Mouse (Mus musculus): ENCODE measurements around the gene Gadd45b.

The Gadd45b gene

DNA sequence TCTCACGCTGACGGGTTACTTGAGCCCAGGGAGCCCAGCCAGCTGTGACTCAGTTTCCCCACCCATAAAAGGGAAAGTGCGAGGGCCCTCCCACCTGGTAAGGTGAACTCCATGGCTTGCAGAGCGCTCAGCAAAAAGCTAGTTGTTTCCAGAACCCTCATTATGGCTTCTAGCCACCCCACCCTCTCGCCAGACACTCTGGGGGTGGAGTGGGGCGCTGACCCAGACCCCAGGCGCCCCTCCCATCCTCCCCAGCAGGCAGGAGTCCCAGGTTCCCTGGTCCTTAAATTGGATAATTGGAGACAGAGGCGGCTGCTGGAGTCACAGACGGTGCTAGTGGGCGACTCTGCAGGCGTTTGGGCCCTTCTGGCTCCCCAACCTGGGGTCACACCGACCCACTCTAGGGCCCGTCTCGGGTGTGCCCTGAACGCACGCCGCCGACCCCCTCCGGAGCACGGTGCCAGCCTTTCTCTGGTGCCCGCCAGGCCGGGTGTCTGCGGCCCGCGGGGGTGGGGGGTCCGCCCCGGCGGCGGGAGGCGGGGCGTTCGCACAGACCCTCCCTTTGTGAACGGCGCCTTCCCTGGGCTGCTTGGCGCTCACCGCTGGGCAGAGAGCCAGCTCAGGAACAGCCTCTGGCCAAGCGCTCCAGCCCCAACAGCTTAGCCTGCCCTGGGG, 6.4 kb downstream of the Gadd45b start:
- DNase-seq = no peak

DNA sequence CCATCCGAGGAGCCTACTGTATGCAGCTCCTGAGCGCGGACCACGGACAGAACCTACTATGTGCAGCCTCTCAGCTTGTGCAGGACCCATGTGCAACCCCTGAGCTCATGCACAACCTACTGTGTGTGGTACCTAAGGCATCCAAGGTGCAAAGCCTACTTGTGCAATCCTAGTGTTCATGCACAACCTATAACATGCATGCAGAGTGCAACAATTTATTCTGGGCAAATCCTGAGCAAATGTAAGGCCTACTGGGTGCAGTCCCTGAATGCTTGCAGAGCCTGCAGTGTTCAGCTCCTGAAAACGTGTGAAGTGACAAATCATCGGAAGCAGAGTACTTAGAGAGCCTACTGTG, 6.9 kb downstream of the Gadd45b start:
- no peak for DNase-seq

GRCm38 (mm10) chr10:80937646-80938045, 7.8 kb downstream of the Gadd45b start:
- DNase-seq = peak; percentile 23 to 25

DNA sequence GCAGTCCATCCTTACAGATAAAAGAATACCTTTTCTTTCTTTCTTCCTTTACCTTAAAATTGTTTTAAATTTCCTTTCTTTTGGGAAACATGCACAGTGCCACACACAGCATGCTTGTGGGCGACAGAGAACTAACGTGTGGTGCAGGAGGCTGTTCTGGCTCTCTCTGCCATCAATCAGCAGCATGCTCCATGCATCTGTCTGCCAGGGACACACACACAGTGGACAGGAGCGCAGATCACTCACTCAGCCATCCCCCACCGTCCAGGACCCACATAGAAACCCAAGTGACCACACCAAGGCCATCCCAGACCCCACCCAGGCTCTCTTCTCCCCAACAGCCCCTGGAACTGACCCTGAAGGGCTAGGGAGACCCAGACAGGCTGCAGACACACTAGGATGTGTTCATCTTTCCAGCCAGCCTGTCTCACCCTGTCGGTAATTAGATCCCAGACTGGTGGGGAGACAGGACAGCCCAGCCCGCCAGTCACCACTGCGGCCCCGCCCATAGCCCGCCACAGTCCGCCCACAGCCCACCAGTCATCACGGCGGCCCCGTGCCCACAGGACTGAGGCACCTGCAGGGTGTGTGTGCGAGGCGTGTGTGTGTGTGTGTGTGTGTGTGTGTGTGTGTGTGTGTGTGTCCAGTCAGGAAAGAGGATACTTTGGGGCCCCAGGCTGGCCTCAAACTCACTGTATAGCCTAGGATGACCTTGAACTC, 9.1 kb downstream of the Gadd45b start:
- peak; percentile 37 for DNase-seq

GRCm38 (mm10) chr10:80939671-80940070, 9.8 kb downstream of the Gadd45b start:
- DNase-seq = peak; percentile 81

GRCm38 (mm10) chr10:80940320-80940987, 10.6 kb downstream of the Gadd45b start:
- no peak for DNase-seq

GRCm38 (mm10) chr10:80940988-80941347, 11.1 kb downstream of the Gadd45b start:
- DNase-seq = no peak

DNA sequence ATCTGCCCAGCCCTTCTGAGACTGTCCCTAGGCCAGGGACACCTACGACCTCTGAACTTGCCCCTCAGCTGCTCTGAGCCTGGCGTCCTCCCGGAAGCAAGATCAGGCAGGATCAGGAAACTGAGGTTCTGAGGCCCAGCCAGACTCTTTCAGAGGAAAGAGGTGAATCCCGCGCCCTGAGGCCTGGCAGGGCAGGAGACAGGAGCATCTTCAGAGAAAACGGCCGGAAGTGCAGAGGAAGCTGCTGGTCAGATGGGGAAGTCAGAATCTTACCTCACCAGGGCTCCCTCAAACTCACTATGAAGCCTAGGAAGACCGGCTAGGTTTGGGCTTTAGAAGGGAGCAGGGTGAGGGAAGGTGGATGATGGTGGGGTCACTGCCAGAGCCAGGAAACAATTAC, 13.0 kb downstream of the Gadd45b start:
- no peak for DNase-seq

- no peak for DNase-seq
Measured at GRCm38 (mm10) chr10:80943701-80944100, 13.8 kb downstream of the Gadd45b start.

- no peak for DNase-seq
Measured at GRCm38 (mm10) chr10:80944231-80944630, 14.4 kb downstream of the Gadd45b start.

DNA sequence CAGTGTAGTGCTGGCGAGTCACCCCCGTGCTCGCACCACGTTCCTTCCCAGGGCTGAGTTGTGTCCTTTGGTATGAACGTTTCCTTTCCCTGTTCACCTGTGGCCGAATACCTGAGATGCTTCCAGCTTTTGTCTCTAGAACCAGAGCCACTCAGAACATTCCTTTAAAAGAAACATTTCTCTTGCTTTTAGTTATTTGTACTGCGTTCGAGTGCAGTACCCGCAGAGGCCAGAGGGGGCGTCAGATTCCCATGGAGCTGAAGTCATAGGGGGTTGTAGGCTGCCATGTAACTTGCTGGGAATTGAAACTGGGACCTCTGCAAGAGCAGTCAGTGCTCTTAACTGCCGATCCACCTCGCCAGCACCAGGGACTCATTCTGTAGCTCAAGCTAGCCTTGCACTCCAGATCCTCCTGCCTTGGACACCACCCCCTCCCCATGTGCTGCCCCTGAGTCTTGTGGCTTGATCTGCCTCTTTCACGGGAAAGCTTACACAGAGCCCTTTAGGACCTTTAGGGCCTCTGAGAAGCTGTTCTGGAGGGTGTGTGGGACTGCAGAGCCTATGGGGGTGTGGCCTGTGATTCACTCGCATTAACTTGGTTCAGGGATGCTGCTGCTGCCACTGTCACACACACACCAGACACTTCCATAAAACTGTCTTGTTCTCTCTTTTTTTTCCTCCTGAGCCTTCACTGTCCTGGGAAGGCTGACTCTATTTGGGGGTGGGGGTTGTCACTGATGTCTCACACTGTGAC, 17.0 kb downstream of the Gadd45b start:
- peak; percentile 57 to 58 for DNase-seq

DNA sequence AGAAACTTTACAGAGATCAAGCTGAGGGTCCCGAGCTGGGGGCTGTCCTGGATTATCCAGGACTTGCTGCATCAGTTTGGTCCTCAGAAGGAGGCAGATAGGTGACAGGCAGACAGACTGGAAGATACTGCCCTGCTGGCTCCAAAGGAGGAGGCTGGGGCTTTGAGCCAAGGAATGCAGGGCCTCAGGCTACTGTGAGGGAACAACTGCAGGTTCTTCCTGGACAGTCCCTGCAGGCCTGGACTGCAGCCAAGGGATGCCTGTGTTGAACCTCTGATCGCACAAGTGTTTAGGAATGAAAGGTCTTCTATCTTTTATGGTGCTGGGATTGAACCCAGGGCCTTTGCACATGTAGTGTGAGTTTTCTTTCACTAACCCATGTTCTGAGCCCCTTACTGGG, 17.9 kb downstream of the Gadd45b start:
- DNase-seq = no peak

- no peak for DNase-seq
Measured at GRCm38 (mm10) chr10:80948570-80948969, 18.7 kb downstream of the Gadd45b start.

DNA sequence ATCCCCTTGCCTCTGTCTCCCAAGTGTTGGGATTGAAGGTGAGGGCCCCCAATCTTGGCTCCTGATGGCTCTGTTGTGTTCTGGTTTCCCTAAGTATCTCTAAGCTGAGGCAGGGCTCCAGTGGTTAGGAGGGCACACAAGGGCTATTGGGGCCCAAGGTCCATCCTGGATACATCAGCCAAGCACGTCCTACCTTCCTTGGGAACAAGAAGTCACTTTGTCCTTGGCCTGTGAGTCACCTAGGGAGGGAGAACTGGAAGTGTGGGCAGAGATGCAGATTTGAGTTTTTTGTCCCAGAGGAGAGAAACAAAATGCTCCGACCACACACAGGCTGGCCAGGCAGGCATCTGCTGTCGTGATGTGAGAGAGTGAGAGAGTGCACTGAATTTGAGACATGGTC, 19.2 kb downstream of the Gadd45b start:
- no peak for DNase-seq

GRCm38 (mm10) chr10:80950314-80950713, 20.4 kb downstream of the Gadd45b start:
- DNase-seq = no peak

- no peak for DNase-seq
Measured at GRCm38 (mm10) chr10:80951761-80952390, 22.0 kb downstream of the Gadd45b start.

DNA sequence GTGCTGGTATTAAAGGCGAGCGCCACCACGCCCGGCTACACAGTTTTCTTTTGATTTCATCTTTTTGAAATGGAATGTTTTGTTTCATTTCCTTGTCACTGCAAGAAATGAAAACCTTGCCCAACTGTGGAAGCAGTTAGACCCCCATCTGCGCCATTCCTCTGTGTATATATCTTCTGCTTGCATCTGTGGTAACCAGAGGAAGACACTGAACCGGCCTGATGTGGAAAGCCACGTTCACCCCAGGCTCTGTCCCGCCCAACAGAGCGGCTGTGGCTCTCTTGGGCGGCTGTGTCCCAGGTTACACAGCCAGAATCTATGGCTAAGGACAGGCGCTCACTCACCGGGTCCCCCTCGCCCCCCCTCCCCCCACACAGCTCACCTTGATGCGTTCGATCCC, 22.6 kb downstream of the Gadd45b start:
- DNase-seq = no peak

GRCm38 (mm10) chr10:80954415-80954814, 24.5 kb downstream of the Gadd45b start:
- DNase-seq = no peak

- DNase-seq = no peak
Measured at GRCm38 (mm10) chr10:80954843-80955242, 25.0 kb downstream of the Gadd45b start.

- DNase-seq = peak; percentile 71 to 74
Measured at GRCm38 (mm10) chr10:80955536-80955935, 25.7 kb downstream of the Gadd45b start.

DNA sequence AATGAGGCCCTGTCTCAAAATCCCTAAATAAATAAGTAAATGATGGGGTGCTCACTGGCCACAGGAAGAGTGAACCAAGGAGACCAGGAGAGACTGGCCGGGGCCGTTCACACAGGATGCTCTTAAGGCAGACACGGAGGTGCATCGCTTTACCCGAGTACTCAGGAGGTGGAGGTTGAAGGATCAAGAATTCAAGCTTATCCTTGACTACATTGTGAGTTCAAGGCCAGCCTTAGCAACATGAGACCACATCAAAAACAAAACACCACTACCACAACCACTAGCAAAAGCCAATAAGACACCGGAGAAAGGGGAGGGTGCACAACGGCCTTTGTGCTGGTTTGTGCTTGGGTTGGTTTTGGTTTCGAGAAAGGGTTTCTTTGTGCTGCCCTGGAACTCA, 26.5 kb downstream of the Gadd45b start:
- DNase-seq = no peak

DNA sequence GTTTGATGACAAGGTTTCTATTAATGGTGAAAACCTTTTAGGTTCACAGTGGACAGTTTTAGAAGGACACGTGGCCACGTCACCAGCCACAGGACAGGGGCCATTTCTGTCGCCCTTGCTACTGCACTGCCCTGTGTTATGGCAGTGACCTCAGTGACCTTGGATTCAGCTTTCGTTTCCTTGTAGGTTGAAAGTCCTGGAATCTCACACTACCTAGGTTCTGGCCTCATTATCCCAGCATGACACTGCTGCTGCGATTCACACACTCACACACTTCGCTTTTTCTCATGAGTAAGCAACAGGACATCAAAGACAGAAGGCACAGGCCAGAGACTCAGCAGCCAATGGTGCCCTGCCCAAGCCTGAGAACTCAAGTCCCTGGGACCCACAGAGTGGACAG, 27.0 kb downstream of the Gadd45b start:
- no peak for DNase-seq

- no peak for DNase-seq
Measured at GRCm38 (mm10) chr10:80957791-80958190, 27.9 kb downstream of the Gadd45b start.
